Mouse (Mus musculus) embryonic facial prominence, embryonic 12.5 days (tissue): Measurements from ENCODE around the gene Rom1. TPM values are rescaled to one million over a fixed set of nuclear protein-coding genes. Genes with fewer than 3 reads are reported as not detected.
"Not testable (repeated sequence)": the region's sequence is repeated elsewhere in the genome, so short reads cannot be mapped to it uniquely, and the experiment has no call there.

Source experiments
- ATAC-seq: fragments of 200-750 bp; cut with Nextera tagmentation; 2 replicates; pipeline ENCODE4 v1.8.0; 2017; ENCODE audit not compliant: insufficient number of reproducible peaks, insufficient read depth, low FRiP score, low TSS enrichment
- H3K27ac ChIP-seq: fragments of 300-500 bp; sonication (generic); 2 replicates; pipeline ENCODE4 v1.5.1; 2016; ENCODE audit warnings: mild to moderate bottlenecking
- H3K27me3 ChIP-seq: fragments of 300-500 bp; sonication (generic); 2 replicates; pipeline ENCODE4 v1.6.1; 2016; ENCODE audit warnings: mild to moderate bottlenecking, moderate library complexity
- H3K36me3 ChIP-seq: fragments of 300-500 bp; sonication (generic); 2 replicates; pipeline ENCODE4 v1.6.1; 2016; ENCODE audit warnings: mild to moderate bottlenecking
- H3K4me1 ChIP-seq: fragments of 300-500 bp; sonication (generic); 2 replicates; pipeline ENCODE4 v1.6.1; 2016
- H3K4me2 ChIP-seq: fragments of 300-500 bp; sonication (generic); replicated peaks from 2 replicates; pipeline ENCODE4 v1.6.1; 2016; ENCODE audit warnings: mild to moderate bottlenecking, moderate library complexity
- H3K4me3 ChIP-seq: fragments of 300-500 bp; sonication (generic); 2 replicates; pipeline ENCODE4 v1.5.1; 2016; ENCODE audit warnings: mild to moderate bottlenecking
- H3K9ac ChIP-seq: fragments of 300-500 bp; sonication (generic); 2 replicates; pipeline ENCODE4 v1.6.1; 2016; ENCODE audit warnings: mild to moderate bottlenecking, moderate library complexity
- H3K9me3 ChIP-seq: fragments of 300-500 bp; sonication (generic); 2 replicates; pipeline ENCODE4 v1.6.1; 2016; ENCODE audit warnings: mild to moderate bottlenecking, moderate library complexity
- WGBS: fragments of 180-500 bp; shearing (Covaris S2); methylation state at CpG from one replicate; pipeline ENCODE4 v1.1.7; 2016; 5-methylcytosine and 5-hydroxymethylcytosine counted together
- polyA plus RNA-seq: library from polyadenylated mRNA; unstranded; fragments of >200 nt; fragmentation: Nextera tagmentation; extraction: Ambion mirVana; gene quantifications from 2 replicates; pipeline ENCODE4 v1.2.1, GENCODE M21; 2016

Gene Rom1
- polyA plus RNA-seq = 2.7 and 3.0 TPM in 2 replicates

GRCm38 (mm10) chr19:8929224-8930088, at the start of gene Rom1, which contains the start of gene Eml3:
Gene Rom1 (minus strand): TSS chr19:8929356.
Gene Eml3 (plus strand): TSS chr19:8929552.
- Histone ChIP-seq H3K9me3 (no peaks in the 10 kb centered on the region), H3K27me3 (no peaks in the 10 kb centered on the region), H3K4me1 (peaks cover 9% of the 10 kb centered on the region; the same call in 1 of the 2 replicates), H3K4me3 (peak within 1 kb of the TSS; percentile 70), H3K27ac (peak within 1 kb of the TSS; percentile 77), H3K9ac (peak within 1 kb of the TSS; percentile 88), H3K4me2 (peak within 1 kb of the TSS; percentile 81), H3K36me3 (peaks cover 30% of the 10 kb centered on the region)
- 1% methylated on average over 71 of the region's 74 CpGs for WGBS
- peak; percentile 72 for ATAC-seq

DNA sequence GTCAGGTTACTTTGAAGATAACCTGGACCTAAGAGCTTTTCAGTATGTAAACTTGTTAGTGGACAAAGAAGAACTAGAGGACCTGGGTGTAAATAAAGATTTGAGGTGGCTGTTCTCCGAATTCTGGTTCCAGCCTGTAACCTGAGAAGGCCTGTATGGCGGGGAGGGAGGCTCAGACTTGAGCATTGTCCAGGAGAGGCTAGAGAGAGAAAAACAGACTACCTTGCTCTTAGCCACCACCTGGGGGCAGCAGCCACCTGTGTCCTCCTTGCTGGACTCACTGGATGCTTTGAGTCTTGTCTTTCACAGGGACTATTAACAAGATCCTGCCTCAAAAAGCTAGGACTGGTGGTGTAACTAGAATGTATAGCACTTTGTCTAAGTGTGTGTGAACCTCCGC, 47.4 kb upstream of the Rom1 start:
- WGBS = 38% methylated on average over 3 of the region's 3 CpGs
- no peaks in the 10 kb centered on the region for H3K9me3 ChIP-seq
- ATAC-seq = peak; percentile 80; the same call in 1 of the 2 replicates
- no peak overlapping the region for H3K4me3 ChIP-seq
- H3K9ac ChIP-seq = no peak overlapping the region
- H3K4me2 ChIP-seq = no peak overlapping the region
- H3K4me1 ChIP-seq = peaks cover 5% of the 10 kb centered on the region; the same call in 1 of the 2 replicates
- no peaks in the 10 kb centered on the region for H3K27me3 ChIP-seq
- H3K27ac ChIP-seq = peak overlapping the region; percentile 46; the same call in 1 of the 2 replicates
- peaks cover 86% of the 10 kb centered on the region for H3K36me3 ChIP-seq

DNA sequence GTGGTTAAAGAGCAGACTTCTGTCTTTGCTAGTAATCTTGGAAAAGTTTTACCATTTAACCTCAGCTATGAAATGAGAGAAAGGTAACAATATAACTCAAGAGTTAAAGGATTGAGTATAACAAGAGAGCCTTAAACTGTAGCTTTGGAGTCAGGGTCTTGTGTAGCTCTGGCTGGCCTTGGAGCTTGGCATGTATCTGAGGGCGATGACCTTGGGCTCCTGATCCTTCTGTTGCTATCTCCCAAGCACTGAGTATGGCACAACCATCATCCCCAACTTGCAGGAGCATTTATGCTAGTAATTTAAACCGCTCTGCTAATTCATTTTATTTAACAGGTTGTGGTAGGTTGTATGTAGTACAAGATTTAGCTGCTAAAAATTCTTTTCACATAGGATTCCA, 46.3 kb upstream of the Rom1 start:
- Histone ChIP-seq H3K4me3 (no peak overlapping the region), H3K9me3 (no peaks in the 10 kb centered on the region), H3K27ac (no peak overlapping the region), H3K4me1 (peaks cover 5% of the 10 kb centered on the region; the same call in 1 of the 2 replicates), H3K4me2 (no peak overlapping the region), H3K36me3 (peaks cover 91% of the 10 kb centered on the region), H3K9ac (no peak overlapping the region), H3K27me3 (no peaks in the 10 kb centered on the region)
- no peak for ATAC-seq
- 96% methylated on average over 2 of the region's 2 CpGs for WGBS

- ATAC-seq = no peak
- Histone ChIP-seq H3K4me3 (no peak overlapping the region), H3K36me3 (peaks cover 92% of the 10 kb centered on the region), H3K9ac (no peak overlapping the region), H3K27me3 (no peaks in the 10 kb centered on the region), H3K4me1 (peaks cover 5% of the 10 kb centered on the region; the same call in 1 of the 2 replicates), H3K9me3 (no peaks in the 10 kb centered on the region), H3K27ac (no peak overlapping the region), H3K4me2 (no peak overlapping the region)
- 86% methylated on average over 1 of the region's 1 CpGs for WGBS
Observed at GRCm38 (mm10) chr19:8974638-8975037, 45.5 kb upstream of the Rom1 start.

- not testable (repeated sequence) for ATAC-seq, H3K9me3 ChIP-seq, H3K27me3 ChIP-seq, H3K9ac ChIP-seq, H3K27ac ChIP-seq, H3K4me3 ChIP-seq, H3K4me2 ChIP-seq
- Histone ChIP-seq H3K4me1 (peaks cover 11% of the 10 kb centered on the region; the same call in 1 of the 2 replicates), H3K36me3 (peaks cover 82% of the 10 kb centered on the region)
- WGBS = 93% methylated on average over 8 of the region's 8 CpGs
Observed at GRCm38 (mm10) chr19:8972491-8972890, 43.3 kb upstream of the Rom1 start.

DNA sequence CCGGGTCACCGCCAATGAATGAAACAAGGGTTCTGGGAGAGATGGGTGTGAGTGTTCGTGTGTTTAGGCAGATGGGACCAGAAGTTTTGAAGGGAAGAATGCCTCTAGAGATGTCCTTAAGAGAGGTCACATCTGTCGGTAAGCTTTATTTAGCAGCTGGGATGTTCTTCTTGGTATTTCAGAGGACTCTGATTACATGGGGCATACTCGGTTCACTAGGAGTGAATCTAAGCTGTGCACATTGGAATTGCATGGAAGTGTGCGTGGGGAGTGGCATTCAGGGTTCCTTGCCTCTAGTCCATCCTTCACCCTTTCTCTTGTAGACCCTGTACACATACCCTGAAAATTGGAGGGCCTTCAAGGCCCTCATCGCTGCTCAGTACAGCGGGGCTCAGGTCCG, 38.7 kb upstream of the Rom1 start:
- peak overlapping the region; percentile 84 for H3K4me2 ChIP-seq
- no peak for ATAC-seq
- no peaks in the 10 kb centered on the region for H3K27me3 ChIP-seq
- WGBS = 6% methylated on average over 9 of the region's 9 CpGs
- peak overlapping the region; percentile 73 for H3K4me3 ChIP-seq
- peak overlapping the region; percentile 94 for H3K27ac ChIP-seq
- H3K9ac ChIP-seq = peak overlapping the region; percentile 94
- H3K4me1 ChIP-seq = peaks cover 20% of the 10 kb centered on the region
- H3K36me3 ChIP-seq = peaks cover 73% of the 10 kb centered on the region
- no peaks in the 10 kb centered on the region for H3K9me3 ChIP-seq

DNA sequence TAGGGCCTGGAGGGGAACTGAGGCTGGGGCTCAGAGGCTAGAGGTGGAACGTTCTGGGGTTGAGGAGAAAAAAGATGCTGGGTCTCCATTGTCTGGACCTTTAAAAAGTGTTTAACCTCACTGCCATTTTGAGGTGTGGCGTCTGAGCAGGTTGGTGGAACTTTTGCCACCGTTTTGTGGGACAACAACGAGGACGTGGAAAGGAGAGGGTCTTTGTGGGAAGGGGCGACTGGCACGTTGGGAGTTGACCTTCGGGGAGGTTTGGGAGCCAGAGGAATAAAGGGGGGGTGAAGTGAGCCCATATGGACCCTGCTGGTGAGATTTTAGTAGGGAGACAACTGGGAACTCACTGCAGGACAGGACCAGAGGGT, 38.2 kb upstream of the Rom1 start:
- peak overlapping the region; percentile 73 for H3K4me3 ChIP-seq
- ATAC-seq = no peak
- H3K9ac ChIP-seq = peak overlapping the region; percentile 94
- no peaks in the 10 kb centered on the region for H3K9me3 ChIP-seq
- peaks cover 20% of the 10 kb centered on the region for H3K4me1 ChIP-seq
- no peaks in the 10 kb centered on the region for H3K27me3 ChIP-seq
- H3K36me3 ChIP-seq = peaks cover 73% of the 10 kb centered on the region
- WGBS = 1% methylated on average over 8 of the region's 8 CpGs
- H3K4me2 ChIP-seq = peak overlapping the region; percentile 84
- peak overlapping the region; percentile 94 for H3K27ac ChIP-seq

DNA sequence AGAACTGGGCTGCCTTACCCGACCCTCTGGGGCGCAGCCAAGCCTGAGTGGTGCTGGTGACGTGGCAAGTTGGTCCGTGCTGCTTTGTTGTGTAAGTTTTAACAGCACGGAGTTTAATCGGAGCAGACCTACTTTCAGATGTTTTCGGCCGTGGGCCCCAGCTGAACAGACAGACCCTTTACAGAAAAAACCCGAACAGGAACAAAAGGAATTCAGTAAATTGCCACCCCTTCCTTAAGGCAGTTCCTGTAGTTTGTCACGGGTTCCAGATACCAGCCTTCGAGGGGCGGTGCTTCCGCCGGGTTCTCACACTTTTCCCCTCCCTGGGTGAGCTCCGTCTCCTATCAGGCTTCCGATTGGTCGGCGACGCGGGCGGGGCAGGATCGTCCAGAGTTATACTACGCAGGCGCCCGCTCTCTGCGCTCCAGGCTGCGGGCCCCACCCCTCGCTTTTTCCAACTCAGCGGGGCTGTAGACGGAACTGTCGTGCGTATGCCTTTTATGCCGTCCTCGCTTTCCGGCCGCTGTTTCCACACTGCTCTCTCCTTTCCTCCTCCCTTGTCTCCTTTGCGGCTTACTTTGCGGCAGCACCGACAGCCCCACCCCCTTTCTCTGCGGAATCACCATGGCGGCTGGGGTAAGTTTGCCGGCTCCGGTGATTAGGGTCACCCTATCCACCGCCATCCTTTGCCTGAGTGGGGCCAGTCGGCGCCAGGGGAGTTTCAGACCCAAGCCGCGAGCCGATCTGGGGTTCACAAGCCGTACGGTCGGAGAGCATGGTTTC, 37.6 kb upstream of the Rom1 start, which contains the start of gene Eef1g:
Gene Eef1g, plus strand, starts transcription at position 452 of the 783 bp plus-strand sequence.
- WGBS = 1% methylated on average over 52 of the region's 52 CpGs

GRCm38 (mm10) chr19:8966198-8966589, 37.0 kb upstream of the Rom1 start:
- 39% methylated on average over 5 of the region's 5 CpGs for WGBS
- Histone ChIP-seq H3K9me3 (no peaks in the 10 kb centered on the region), H3K27me3 (no peaks in the 10 kb centered on the region), H3K9ac (peak overlapping the region; percentile 64), H3K36me3 (peaks cover 72% of the 10 kb centered on the region), H3K4me1 (peaks cover 20% of the 10 kb centered on the region), H3K27ac (peak overlapping the region; percentile 94), H3K4me2 (peak overlapping the region; percentile 84), H3K4me3 (peak overlapping the region; percentile 73)
- no peak for ATAC-seq

More for the DNA sequence above, 37.6 kb upstream of the Rom1 start, which contains the start of gene Eef1g:
- Histone ChIP-seq H3K4me2 (peak within 1 kb of the TSS; percentile 84), H3K9me3 (no peaks in the 10 kb centered on the region), H3K4me3 (peak within 1 kb of the TSS; percentile 73), H3K9ac (peak within 1 kb of the TSS; percentile 94), H3K27ac (peak within 1 kb of the TSS; percentile 94), H3K27me3 (no peaks in the 10 kb centered on the region), H3K4me1 (peaks cover 20% of the 10 kb centered on the region), H3K36me3 (peaks cover 73% of the 10 kb centered on the region)
- ATAC-seq = peak; percentile 99

DNA sequence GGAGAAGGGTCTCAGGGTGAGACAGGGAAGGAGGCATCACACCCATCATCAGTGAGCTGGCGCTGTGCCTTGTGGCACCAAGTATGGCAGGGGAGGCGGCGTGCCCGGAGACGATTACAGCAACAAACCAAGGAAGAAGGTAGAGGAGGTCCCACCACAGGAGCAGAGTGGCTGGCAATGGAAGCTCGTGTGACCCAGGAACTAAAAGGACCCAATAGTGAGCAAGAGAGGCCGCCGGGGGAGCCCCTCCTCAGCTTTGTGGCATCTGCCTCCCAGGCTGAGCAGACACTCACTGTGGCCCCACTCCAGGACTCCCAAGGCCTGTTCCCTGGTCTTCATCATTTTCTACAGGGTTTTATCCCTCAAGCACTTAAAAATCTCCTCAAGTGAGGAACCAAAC, 36.6 kb upstream of the Rom1 start:
- Histone ChIP-seq H3K4me2 (peak overlapping the region; percentile 84), H3K36me3 (peaks cover 69% of the 10 kb centered on the region), H3K27ac (peak overlapping the region; percentile 94), H3K4me3 (peak overlapping the region; percentile 73), H3K9me3 (no peaks in the 10 kb centered on the region), H3K9ac (peak overlapping the region; percentile 64), H3K27me3 (no peaks in the 10 kb centered on the region), H3K4me1 (peaks cover 20% of the 10 kb centered on the region)
- no peak for ATAC-seq
- WGBS = 78% methylated on average over 8 of the region's 8 CpGs

DNA sequence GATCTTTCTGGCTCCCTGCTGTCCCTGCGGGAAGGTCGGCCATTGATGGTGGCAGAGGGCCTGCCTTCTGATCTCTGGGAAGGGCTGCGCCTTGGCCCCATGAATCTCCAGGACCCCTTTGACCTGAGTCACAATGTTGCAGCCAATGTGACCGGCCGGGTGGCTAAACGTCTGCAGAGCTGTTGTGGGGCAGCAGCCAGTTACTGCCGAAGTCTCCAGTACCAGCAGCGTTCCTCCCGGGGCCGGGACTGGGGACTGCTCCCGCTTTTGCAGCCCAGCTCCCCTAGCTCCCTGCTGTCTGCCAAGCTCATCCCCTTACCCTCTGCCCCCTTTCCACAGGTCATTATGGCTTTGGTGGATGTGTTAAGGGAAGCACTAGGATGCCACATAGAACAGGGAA, 35.9 kb upstream of the Rom1 start:
- no peaks in the 10 kb centered on the region for H3K27me3 ChIP-seq
- 0 out of 2 replicates have a peak overlapping the region, but pooled peaks have one; percentile 94 for H3K27ac ChIP-seq
- no peak overlapping the region for H3K4me2 ChIP-seq
- WGBS = 89% methylated on average over 11 of the region's 11 CpGs
- peaks cover 20% of the 10 kb centered on the region for H3K4me1 ChIP-seq
- H3K9ac ChIP-seq = peak overlapping the region; percentile 64; the same call in 1 of the 2 replicates
- no peak for ATAC-seq
- H3K9me3 ChIP-seq = no peaks in the 10 kb centered on the region
- peaks cover 69% of the 10 kb centered on the region for H3K36me3 ChIP-seq
- peak overlapping the region; percentile 73; the same call in 1 of the 2 replicates for H3K4me3 ChIP-seq
